Mouse (Mus musculus) gastrocnemius, adult 2 months (tissue): ENCODE results near the gene Vps11. TPM values are rescaled to one million over a fixed set of nuclear protein-coding genes. Genes with fewer than 3 reads are reported as not detected.
"Not testable (repeated sequence)": the region's sequence is repeated elsewhere in the genome, so short reads cannot be mapped to it uniquely, and the experiment has no call there.

ENCODE experiments used
- DNase-seq: peaks from one replicate; pipeline ENCODE4 v3.0.0; 2022
- H3K27ac ChIP-seq: fragments of 200-600 bp; 2 replicates; pipeline ENCODE4 v1.8.1; 2022; ENCODE audit warnings: mild to moderate bottlenecking
- H3K4me3 ChIP-seq: fragments of 200-600 bp; 2 replicates; pipeline ENCODE4 v1.8.1; 2022; ENCODE audit warnings: mild to moderate bottlenecking, moderate library complexity
- CTCF ChIP-seq: fragments of 200-600 bp; IDR thresholded peaks from 2 replicates; pipeline ENCODE4 v1.8.1; 2022; ENCODE audit warnings: antibody characterized with exemption, mild to moderate bottlenecking, moderate library complexity
- intact Hi-C: fragments of 180-260 bp; cut with DNase I; formaldehyde crosslinking; loops from one replicate; pipeline ENCODE4 v1.15.1; 2025
- total RNA-seq, 2 experiments: library from RNA; stranded (reverse); gene quantifications; 2 replicates each; pipeline ENCODE4 v1.2.3; 2021

The Vps11 gene
- total RNA-seq, 2 experiments from 2014 or later: 16.6 to 19.5 TPM

DNA sequence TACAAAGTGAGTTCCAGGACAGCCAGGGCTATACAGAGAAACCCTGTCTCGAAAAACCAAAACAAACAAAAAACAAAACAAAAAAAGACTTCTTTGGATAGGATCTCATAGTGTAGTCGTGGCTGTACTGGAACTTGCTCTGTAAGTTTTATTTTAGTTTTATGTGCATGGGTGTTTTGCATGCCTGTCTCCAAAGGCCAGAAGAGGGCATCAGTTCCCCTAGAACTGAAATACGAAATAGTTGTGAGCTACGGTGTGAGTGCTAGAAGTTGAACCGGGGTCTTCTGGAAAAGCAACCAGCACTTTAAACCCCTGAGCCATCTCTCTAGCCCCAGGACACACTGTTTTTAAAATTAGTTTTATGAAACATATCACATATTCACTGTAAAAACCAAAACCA lies 22.9 kb downstream of the Vps11 start:
- intact Hi-C loops: no loop called here
- no peak for TF ChIP-seq CTCF
- Histone ChIP-seq H3K27ac (no peak overlapping the region), H3K4me3 (no peak overlapping the region)
- DNase-seq: no peak

DNA sequence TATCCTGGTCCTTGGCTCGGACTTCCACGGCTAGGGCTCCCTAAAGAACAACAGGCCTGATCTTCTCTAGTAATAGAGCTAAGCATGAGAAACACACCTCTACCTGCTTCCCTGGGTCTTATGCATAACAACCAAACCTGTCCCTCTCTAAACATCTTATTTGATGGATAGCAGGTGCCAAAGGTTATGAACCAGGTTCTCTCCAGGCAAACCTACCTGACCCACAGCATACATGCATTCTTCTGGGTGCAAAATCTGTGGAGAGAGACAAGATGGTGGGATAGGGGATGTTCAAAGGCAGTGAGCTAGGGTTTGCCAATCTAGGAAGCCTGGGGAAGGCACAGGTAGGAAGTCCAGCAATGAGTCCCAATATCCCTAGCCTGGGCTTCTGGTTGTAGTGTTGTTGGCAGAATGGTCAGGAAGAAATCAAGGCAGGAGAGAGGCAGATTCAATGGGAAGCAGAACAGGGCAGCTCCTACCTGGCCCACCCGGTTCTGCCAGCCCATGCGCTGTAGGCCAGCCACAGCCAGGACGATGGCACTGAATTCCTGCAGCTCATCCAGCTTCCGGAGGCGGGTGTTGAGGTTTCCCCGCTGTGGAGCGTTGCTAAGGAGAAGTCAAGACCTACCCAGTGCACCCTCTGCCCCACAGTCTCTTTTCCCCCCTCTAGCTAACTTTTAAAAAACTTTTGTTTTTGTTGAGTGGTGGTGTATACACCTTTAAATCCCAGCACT lies 23.9 kb downstream of the Vps11 start:
- TF ChIP-seq CTCF: no peak
- Histone ChIP-seq H3K4me3 (no peak overlapping the region), H3K27ac (no peak overlapping the region)
- no peak for DNase-seq
- intact Hi-C loops: no loop called here

DNA sequence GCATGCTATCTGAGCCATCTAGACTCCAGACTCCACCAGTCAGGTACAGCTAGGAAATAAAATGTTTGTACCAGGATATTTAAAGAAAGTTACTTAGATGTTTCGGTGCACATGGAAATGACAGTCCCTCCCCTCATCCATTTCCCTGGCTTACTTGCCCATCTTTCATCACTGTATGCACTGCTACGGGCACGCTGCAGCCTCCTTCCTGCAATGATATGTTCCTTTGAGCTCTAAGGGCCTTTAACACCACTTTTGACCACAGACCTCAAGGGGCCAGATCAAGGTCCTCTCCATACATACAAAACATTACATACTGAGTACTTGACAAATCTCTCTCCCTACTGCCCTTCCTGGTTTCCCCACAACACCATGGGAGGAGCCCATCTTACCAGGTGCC lies 24.5 kb downstream of the Vps11 start:
- H3K4me3 ChIP-seq: no peak overlapping the region
- intact Hi-C loops: no loop called here
- no peak overlapping the region for H3K27ac ChIP-seq
- no peak for DNase-seq
- no peak for TF ChIP-seq CTCF

DNA sequence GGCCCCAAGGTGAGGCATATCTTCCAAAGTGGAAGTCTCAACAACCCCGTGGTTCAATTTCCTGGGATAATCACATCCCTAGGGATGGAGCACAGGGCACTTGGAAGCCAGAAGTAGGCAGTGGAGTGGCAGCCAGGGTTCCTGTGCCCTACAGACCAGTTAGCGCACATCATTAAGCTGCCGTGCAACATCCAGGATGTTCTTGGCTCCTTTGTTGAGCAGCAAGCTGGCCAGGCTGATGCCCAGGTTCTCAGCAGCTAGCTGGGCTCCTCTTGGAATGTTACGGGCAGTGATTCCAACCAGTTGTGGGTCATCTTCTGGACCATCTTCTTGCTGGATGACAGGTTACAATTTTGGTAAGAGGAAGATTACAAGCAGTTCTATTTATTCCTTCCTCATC lies 25.0 kb downstream of the Vps11 start:
- DNase-seq, H3K27ac ChIP-seq, intact Hi-C loops, H3K4me3 ChIP-seq: not testable (repeated sequence)

DNA sequence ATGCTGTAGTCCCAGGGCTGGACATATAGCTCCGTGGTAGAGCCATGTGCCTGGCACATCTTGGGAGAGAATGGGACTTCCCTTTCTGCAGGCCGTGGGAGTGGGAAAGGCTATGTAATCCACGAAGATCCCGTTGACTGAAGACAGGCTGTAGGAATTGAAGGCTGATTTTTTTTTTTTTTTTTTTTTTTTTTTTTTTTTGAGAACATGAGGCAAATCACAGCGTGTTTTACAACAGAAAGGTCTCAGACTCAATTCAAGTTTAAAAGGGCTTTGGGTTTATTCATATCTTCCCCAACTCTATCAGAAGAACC lies 25.4 kb downstream of the Vps11 start:
- intact Hi-C loops: no loop called here
- H3K27ac ChIP-seq: peak overlapping the region; percentile 95

DNA sequence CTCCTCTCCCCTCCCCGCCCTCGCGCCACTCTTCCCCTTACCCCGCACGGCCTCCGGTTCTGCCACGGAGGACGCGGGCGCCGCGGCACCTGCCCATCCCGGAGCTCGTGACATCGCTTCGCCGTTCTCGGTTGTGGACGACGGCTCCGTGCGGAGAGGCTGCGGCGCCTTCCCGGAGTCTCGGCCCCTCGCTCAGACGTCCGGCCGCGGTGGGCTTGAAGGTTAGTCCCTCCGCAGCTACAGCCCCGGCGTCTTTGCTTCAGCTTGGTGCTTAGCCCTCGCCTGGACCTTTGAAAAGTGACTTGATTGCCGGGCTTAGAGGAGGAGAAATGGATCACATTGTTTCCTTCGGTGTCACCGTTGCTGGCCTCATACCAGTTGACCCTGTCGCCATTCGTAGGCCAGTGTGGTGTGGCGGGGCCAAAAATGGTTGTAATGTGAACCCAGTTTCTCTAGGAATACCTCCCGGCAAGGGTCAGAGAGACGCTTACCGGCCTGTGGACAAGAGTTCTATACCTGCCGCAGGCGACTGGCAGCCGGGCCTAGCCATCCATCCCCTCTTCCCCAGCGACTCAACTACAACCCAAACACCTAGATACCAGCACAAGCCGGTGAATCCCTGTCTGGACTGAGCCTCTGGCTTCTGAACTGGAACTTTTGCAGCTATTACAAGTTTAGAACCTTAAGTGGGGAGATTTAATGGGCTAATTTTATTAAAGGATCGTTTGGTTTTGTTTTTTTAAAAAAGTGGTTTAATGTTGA lies 26.0 kb downstream of the Vps11 start:
- Histone ChIP-seq H3K4me3 (peak overlapping the region; percentile 75), H3K27ac (peak overlapping the region; percentile 95)
- peak; percentile 47 for DNase-seq
- intact Hi-C loops: no loop called here
- no peak for TF ChIP-seq CTCF

More for the DNA sequence above, 25.4 kb downstream of the Vps11 start:
- TF ChIP-seq CTCF: no peak
- DNase-seq: no peak
- H3K4me3 ChIP-seq: peak overlapping the region; percentile 75

DNA sequence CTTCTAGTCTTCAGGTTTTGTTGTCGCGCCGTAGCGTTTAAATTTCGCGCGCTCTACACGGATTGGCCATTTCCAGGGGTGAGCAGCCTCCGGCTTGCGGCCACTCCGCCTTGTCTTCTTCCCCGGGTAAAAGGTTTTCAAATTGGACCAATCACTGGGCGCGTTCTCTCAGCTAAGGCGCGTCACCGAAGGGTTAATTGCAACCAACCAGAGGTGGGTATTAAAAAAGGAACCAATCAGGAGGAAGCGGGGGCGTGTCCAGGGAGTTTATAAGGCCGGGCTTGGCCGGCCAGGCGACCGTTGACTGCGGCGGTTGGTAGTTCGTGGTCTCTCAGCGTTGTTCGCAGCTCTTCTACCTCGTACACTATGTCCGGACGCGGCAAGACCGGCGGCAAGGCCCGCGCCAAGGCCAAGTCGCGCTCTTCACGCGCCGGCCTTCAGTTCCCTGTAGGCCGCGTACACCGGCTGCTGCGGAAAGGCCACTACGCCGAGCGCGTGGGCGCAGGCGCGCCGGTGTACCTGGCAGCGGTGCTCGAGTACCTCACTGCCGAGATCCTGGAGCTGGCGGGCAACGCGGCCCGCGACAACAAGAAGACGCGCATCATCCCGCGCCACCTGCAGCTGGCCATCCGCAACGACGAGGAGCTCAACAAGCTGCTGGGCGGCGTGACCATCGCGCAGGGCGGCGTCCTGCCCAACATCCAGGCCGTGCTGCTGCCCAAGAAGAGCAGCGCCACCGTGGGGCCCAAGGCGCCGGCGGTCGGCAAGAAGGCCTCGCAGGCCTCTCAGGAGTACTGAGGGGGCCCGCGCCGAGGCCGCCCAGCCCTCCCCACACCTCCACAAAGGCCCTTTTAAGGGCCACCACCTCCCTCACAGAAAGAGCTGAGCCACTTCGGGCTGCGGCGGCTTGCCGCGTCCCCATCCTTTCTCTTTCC lies 26.8 kb downstream of the Vps11 start, which contains the start of gene H2afx:
Gene H2afx (plus strand): TSS at position 299 of the 935 bp plus-strand sequence.
- intact Hi-C loops: loop anchor here (1.0 kb wide), 1 partner anchor 14 kb away; the partner anchor contains the start of gene C2cd2l
- H3K4me3 ChIP-seq: peak within 1 kb of the TSS; percentile 75
- DNase-seq: peak; percentile 97
- peak within 1 kb of the TSS; percentile 95 for H3K27ac ChIP-seq
- TF ChIP-seq CTCF: peak; percentile 78

DNA sequence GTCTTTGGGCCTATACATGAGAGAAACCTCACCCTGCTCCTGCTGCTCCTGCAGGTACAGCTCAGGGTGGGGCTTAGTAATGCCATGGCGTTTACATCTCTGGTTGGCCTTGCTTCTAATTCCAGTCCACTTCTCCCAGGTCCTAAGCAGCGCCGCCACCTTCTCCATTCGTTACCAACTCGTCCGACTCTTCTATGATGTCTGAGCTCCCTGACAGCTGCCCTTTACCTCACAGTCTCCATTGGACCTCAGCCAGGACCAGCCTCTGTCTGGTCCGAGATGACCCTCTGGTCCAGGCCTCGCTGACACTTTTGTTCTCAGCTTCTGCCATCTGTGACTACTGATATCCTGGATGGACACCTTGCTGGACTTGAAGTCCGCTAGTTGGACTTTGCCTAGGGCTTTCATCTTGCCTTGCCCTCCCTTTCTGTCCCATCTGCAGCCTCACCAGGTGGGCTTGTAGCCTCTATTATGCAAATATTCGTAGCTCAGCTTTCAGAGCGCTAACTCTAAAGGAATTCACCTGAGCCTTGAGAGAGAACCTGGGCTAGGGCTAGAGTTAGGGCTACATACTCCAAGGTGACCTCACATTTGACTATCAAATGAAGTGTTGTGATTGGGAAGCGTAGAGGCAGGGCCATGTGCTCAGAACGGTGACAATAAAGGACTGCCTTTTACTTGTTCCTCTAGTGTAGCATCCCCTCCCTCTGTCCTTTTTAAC lies 28.4 kb downstream of the Vps11 start:
- TF ChIP-seq CTCF: no peak
- H3K27ac ChIP-seq: no peak overlapping the region
- intact Hi-C loops: no loop called here
- H3K4me3 ChIP-seq: no peak overlapping the region
- no peak for DNase-seq

DNA sequence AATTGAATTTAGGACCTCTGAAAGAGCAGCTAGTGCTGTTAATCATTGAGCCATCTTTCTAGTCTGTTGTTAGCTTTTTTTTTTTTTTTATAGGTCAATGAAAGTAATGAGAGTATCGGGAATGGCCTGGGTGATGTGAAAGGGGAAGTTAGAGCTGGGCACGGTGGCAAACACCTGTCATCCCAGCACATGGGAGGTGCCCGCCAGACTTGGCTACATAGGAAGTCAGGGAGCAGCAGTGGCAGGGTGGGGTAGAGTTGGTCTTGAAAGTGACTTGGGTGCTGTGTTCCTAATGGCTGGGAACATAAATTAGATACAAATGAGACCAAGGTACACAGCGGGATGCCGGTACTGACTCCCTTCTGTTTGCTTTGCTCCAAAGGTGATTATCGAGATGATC lies 30.7 kb downstream of the Vps11 start:
- intact Hi-C loops: no loop called here

DNA sequence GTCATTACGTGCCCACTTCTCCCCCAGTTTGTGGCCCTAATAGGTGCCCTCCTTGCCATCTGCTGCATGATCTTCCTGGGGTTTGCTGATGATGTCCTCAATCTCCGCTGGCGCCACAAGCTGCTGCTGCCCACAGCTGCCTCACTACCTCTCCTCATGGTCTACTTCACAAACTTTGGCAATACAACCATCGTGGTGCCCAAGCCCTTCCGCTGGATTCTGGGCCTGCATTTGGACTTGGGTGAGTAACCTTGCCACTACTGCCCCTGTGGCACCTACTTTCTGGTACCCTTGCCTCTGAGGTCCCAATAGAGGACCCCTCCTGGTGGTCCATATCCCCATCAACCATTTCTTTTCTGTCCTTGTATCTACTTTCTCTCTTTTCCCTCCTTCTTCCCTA lies 33.5 kb downstream of the Vps11 start:
- peak overlapping the region; percentile 88 for H3K4me3 ChIP-seq
- H3K27ac ChIP-seq: peak overlapping the region; percentile 95
- intact Hi-C loops: no loop called here
- no peak for TF ChIP-seq CTCF
- DNase-seq: no peak

More for the DNA sequence above, 30.7 kb downstream of the Vps11 start:
- no peak overlapping the region for H3K27ac ChIP-seq
- H3K4me3 ChIP-seq: no peak overlapping the region
- DNase-seq: no peak
- no peak for TF ChIP-seq CTCF

DNA sequence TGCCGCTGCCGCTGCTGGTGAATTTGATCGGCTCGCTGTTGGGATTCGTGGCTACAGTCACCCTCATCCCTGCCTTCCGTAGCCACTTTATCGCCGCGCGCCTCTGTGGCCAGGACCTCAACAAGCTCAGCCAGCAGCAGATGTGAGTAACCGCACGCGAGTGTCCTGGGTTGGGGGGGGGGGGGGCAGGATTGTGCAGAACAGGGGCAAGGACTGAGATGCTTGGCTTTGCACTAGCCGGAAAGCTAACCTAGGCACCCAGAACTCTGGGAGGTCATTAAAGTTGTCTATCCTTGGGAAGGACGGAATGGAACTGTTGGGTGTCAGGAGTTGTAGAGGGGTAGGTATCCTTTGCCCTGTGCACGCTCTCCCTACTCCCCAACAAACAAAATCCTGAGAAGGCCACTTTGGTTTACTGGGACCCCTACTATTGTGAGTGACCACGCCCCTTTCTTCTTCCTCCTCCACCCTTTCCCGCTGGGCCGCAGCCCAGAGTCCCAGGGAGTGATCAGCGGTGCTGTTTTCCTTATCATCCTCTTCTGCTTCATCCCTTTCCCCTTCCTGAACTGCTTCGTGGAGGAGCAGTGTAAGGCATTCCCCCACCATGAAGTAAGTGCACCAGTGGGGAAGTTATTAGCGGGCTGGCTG lies 34.3 kb downstream of the Vps11 start:
- no peak for TF ChIP-seq CTCF
- DNase-seq: peak; percentile 49
- intact Hi-C loops: no loop called here
- peak overlapping the region; percentile 95 for H3K27ac ChIP-seq
- H3K4me3 ChIP-seq: peak overlapping the region; percentile 88
